Comparison of ENCODE assay signal across 9 mouse cellular contexts in genomic region chr1:155091374-155091841, GRCm38 (mm10). TPM values are rescaled to one million over a fixed set of nuclear protein-coding genes. Genes with fewer than 3 reads are reported as not detected.
A peak's percentile ranks its signal among the peaks of the same experiment; 100 is the strongest.
DNase-seq lines count a peak whose midpoint lies in the region; ATAC-seq and TF ChIP-seq lines count a peak whose summit lies in the region.
"Had no signal": no experiment of that assay in that cellular context is flagged by ENCODE, and none has a peak within 500 bp of the region (broad histone marks: within the 10 kb centered on the region; RNA-seq: fewer than 3 reads in every experiment).

No protein-coding gene starts in this region.

- H3K27me3 ChIP-seq in intestine, embryonic 16.5 days (replicated peaks; ENCODE audit: control insufficient read depth, insufficient read depth, low read length): no peaks in the 10 kb centered on the region
- H3K27me3 ChIP-seq in cerebellum, adult 2 months (ENCODE audit: control insufficient read depth, insufficient read depth, low read length): no peaks in the 10 kb centered on the region

- no peak for TF ChIP-seq POLR2A in cerebellum, adult 2 months (IDR thresholded peaks at IDR 0.05; ENCODE audit: borderline replicate concordance, insufficient read depth, low read length)

- DNase-seq in gastrocnemius, postnatal 14 days: peak; percentile 40
- no peak for DNase-seq in gastrocnemius, postnatal 36 days
- DNase-seq in right cerebral cortex, adult 18-20 months: peak; percentile 81
- DNase-seq in right cerebral cortex, postnatal 10 days (ENCODE audit: low spot score in 2 of 2): no peak
- DNase-seq in right cerebral cortex, postnatal 14 days: peak; percentile 33
- no peak for DNase-seq in gastrocnemius, adult 8-10 months (ENCODE audit: low spot score in 2 of 2)
- no peak for DNase-seq in cerebellum, adult 2 months

- peak overlapping the region; percentile 79 for H3K27ac ChIP-seq in intestine, embryonic 16.5 days (ENCODE audit: low read length)
- no peak overlapping the region for H3K27ac ChIP-seq in cerebellum, adult 2 months (ENCODE audit: insufficient read depth, low read length)

- peaks cover 47% of the 10 kb centered on the region for H3K4me1 ChIP-seq in intestine, embryonic 16.5 days (ENCODE audit: control insufficient read depth, insufficient read depth, low read length)
- H3K4me1 ChIP-seq in cerebellum, adult 2 months (ENCODE audit: control insufficient read depth, insufficient read depth, low read length): peaks cover 17% of the 10 kb centered on the region

- TF ChIP-seq CTCF in cerebellum, adult 2 months (IDR thresholded peaks at IDR 0.05; ENCODE audit: borderline replicate concordance, insufficient read depth, low read depth, low read length): no peak

- no peak overlapping the region for H3K9ac ChIP-seq in intestine, embryonic 16.5 days (ENCODE audit: low read depth, low read length)

- H3K4me3 ChIP-seq in intestine, embryonic 16.5 days (ENCODE audit: low read length): no peak overlapping the region
- no peak overlapping the region for H3K4me3 ChIP-seq in cerebellum, adult 2 months (replicated peaks; ENCODE audit: insufficient read depth, low read depth, low read length)

- H3K9me3 ChIP-seq in intestine, embryonic 16.5 days (ENCODE audit: control insufficient read depth, low read length): no peaks in the 10 kb centered on the region
- H3K9me3 ChIP-seq: G1E had no signal

- ATAC-seq in intestine, embryonic 16.5 days: no peak

- intact Hi-C loops in gastrocnemius, postnatal 14 days (cut with DNase I; ENCODE audit: low total_unique reads): loop anchor here (10.0 kb wide), 1 partner anchor 53 kb away; the partner anchor contains the start of gene Mr1
- intact Hi-C loops in gastrocnemius, postnatal 36 days (cut with DNase I): loop anchor here (5.0 kb wide), 1 partner anchor 34 kb away; no protein-coding TSS in a partner anchor

- no peaks in the 10 kb centered on the region for H3K36me3 ChIP-seq in intestine, embryonic 16.5 days (ENCODE audit: control insufficient read depth, insufficient read depth, low read length)
- H3K36me3 ChIP-seq: G1E had no signal

- WGBS in intestine, embryonic 16.5 days: 60% methylated on average over 7 of the region's 7 CpGs
- WGBS in cerebellum, adult 2 months: 72% methylated on average over 7 of the region's 7 CpGs

- H3K4me2 ChIP-seq in intestine, embryonic 16.5 days (ENCODE audit: low read depth, low read length): no peak overlapping the region

RNA-seq across cellular contexts. Expression of gene Ier5, which starts 8.0 kb away (rescaled TPM):
- 1 to 10 TPM; 4.6 to 6.4 TPM for total RNA-seq in gastrocnemius, postnatal 14 days (2021)
- total RNA-seq in gastrocnemius, postnatal 36 days (2021): 1 to 10 TPM; 7.1 to 9.7 TPM
- polyA plus RNA-seq in intestine, embryonic 16.5 days (2015; fragmentation: Nextera tagmentation; extraction: Ambion mirVana): 2.0 and 2.6 TPM in 2 replicates
- total RNA-seq in gastrocnemius, adult 8-10 months (2022): 1 to 10 TPM; 4.7 to 9.9 (median 6.4) TPM
- 13.0 and 13.7 TPM in 2 replicates for polyA plus RNA-seq in cerebellum, adult 2 months (2012; rRNA removed)

RNA-seq across cellular contexts. Expression of gene Mr1, which starts 55.2 kb away (rescaled TPM):
- total RNA-seq in gastrocnemius, postnatal 14 days (2021): 1 to 10 TPM; 5.7 TPM
- total RNA-seq in gastrocnemius, postnatal 36 days (2021): 10 to 100 TPM in 1 of 2 experiments, 1 to 10 TPM in 1; 8.1 to 11.5 TPM
- polyA plus RNA-seq in intestine, embryonic 16.5 days (2015; fragmentation: Nextera tagmentation; extraction: Ambion mirVana): 4.6 and 5.2 TPM in 2 replicates
- 10 to 100 TPM; 12.4 to 16.1 (median 13.3) TPM for total RNA-seq in gastrocnemius, adult 8-10 months (2022)
- polyA plus RNA-seq in cerebellum, adult 2 months (2012; rRNA removed): 4.0 and 4.6 TPM in 2 replicates

Comparison
In these comparisons a context has a peak if more than half of its experiments do, and no peak if none do; other contexts are left out.
1. DNase-seq: peak in gastrocnemius, postnatal 14 days (single experiment), right cerebral cortex, adult 18-20 months (single experiment) and right cerebral cortex, postnatal 14 days (single experiment); none in gastrocnemius, postnatal 36 days (0 of 2), right cerebral cortex, postnatal 10 days (0 of 2), gastrocnemius, adult 8-10 months (0 of 2) and cerebellum, adult 2 months (0 of 2).